Mouse (Mus musculus) hindbrain, embryonic 13.5 days (tissue): ENCODE data around the gene Emid1. TPM values are rescaled to one million over a fixed set of nuclear protein-coding genes. Genes with fewer than 3 reads are reported as not detected.

ENCODE experiments used
- ATAC-seq: fragments of 200-750 bp; cut with Nextera tagmentation; 2 replicates; pipeline ENCODE4 v1.8.0; 2017; ENCODE audit warnings: moderate TSS enrichment; ENCODE audit not compliant: low FRiP score
- H3K27ac ChIP-seq: fragments of 300-500 bp; sonication (generic); 2 replicates; pipeline ENCODE4 v1.5.1; 2015; ENCODE audit warnings: inconsistent platforms, mild to moderate bottlenecking, moderate library complexity
- H3K27me3 ChIP-seq: fragments of 300-500 bp; sonication (generic); 2 replicates; pipeline ENCODE4 v1.6.1; 2015; ENCODE audit warnings: mild to moderate bottlenecking, inconsistent platforms
- H3K36me3 ChIP-seq: fragments of 300-500 bp; sonication (generic); 2 replicates; pipeline ENCODE4 v1.6.1; 2015; ENCODE audit warnings: mild to moderate bottlenecking, inconsistent platforms
- H3K4me1 ChIP-seq: fragments of 300-500 bp; sonication (generic); replicated peaks from 2 replicates; pipeline ENCODE4 v1.6.1; 2015; ENCODE audit warnings: inconsistent platforms
- H3K4me2 ChIP-seq: fragments of 300-500 bp; sonication (generic); 2 replicates; pipeline ENCODE4 v1.6.1; 2015; ENCODE audit warnings: inconsistent platforms, mild to moderate bottlenecking, moderate library complexity
- H3K4me3 ChIP-seq: fragments of 300-500 bp; sonication (generic); 2 replicates; pipeline ENCODE4 v1.5.1; 2015; ENCODE audit warnings: mild to moderate bottlenecking, inconsistent platforms
- H3K9ac ChIP-seq: fragments of 300-500 bp; sonication (generic); 2 replicates; pipeline ENCODE4 v1.6.1; 2015; ENCODE audit warnings: mild to moderate bottlenecking, inconsistent platforms
- H3K9me3 ChIP-seq: fragments of 300-500 bp; sonication (generic); 2 replicates; pipeline ENCODE4 v1.6.1; 2016; ENCODE audit warnings: inconsistent platforms
- WGBS: fragments of 180-500 bp; shearing (Covaris S2); methylation state at CpG from one replicate; pipeline ENCODE4 v1.1.7; 2015; 5-methylcytosine and 5-hydroxymethylcytosine counted together
- polyA plus RNA-seq: library from polyadenylated mRNA; unstranded; fragments of >200 nt; fragmentation: Nextera tagmentation; extraction: Ambion mirVana; gene quantifications from 2 replicates; pipeline ENCODE4 v1.2.1, GENCODE M21; 2015

The Emid1 gene
- polyA plus RNA-seq, 1 experiment from 2014 or later: 15.9 TPM

- H3K9ac ChIP-seq: no peak overlapping the region
- no peak overlapping the region for H3K4me2 ChIP-seq
- no peaks in the 10 kb centered on the region for H3K36me3 ChIP-seq
- no peak overlapping the region for H3K27ac ChIP-seq
- WGBS: 21% methylated on average over 13 of the region's 13 CpGs
- H3K27me3 ChIP-seq: no peaks in the 10 kb centered on the region
- ATAC-seq: no peak
- H3K9me3 ChIP-seq: no peaks in the 10 kb centered on the region
- H3K4me1 ChIP-seq: peaks cover 27% of the 10 kb centered on the region
- H3K4me3 ChIP-seq: no peak overlapping the region
Observed at GRCm38 (mm10) chr11:5181850-5182404, 29.9 kb upstream of the Emid1 start.

DNA sequence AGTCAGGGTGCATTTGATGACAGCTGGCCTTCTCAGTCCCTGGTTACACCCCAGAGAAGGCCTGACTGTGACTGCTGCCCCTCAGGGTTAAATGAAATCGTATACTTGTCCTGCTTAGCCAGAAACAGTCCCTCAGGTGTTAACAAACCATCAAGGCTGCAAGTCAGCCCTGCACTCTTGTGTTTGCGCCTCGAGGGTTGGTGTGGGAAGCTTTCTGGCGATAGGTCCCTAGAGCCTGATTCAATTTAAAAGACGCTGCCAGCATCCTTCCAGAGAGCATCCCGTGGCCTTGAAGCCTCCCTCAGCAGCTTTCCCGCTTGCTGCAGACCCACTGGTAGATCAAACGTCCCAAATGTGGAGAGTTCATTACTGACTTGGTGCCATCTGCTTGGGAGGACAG, 27.3 kb upstream of the Emid1 start:
- Histone ChIP-seq H3K4me1 (peaks cover 22% of the 10 kb centered on the region), H3K27me3 (no peaks in the 10 kb centered on the region), H3K4me3 (no peak overlapping the region), H3K36me3 (no peaks in the 10 kb centered on the region), H3K4me2 (no peak overlapping the region), H3K9ac (no peak overlapping the region), H3K27ac (no peak overlapping the region), H3K9me3 (no peaks in the 10 kb centered on the region)
- no peak for ATAC-seq
- WGBS: 29% methylated on average over 8 of the region's 8 CpGs

DNA sequence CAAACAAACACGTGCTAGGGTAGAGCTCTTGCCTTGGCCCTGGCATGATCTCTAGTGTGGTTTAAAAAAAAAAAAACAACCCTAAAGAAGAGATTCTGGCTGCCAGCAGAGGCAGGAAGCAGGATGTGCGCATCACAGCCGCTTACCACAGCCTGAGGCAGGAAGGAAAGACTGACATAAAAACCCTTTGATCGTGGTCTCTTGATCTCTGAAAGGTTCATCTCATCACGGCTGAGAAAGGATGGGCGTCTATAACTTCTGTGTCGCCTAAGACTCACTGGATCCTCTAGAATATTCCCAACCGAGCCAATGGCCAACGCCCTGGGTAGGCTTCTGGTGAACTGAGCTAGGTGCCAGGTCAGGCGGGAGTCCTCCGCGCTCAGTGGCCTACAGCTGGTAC, 25.1 kb upstream of the Emid1 start:
- Histone ChIP-seq H3K9ac (no peak overlapping the region), H3K4me2 (no peak overlapping the region), H3K4me3 (no peak overlapping the region), H3K9me3 (no peaks in the 10 kb centered on the region), H3K27me3 (no peaks in the 10 kb centered on the region), H3K27ac (no peak overlapping the region), H3K4me1 (peaks cover 22% of the 10 kb centered on the region), H3K36me3 (no peaks in the 10 kb centered on the region)
- no peak for ATAC-seq
- WGBS: 82% methylated on average over 12 of the region's 12 CpGs

GRCm38 (mm10) chr11:5176685-5177084, 24.6 kb upstream of the Emid1 start:
- Histone ChIP-seq H3K27me3 (no peaks in the 10 kb centered on the region), H3K4me3 (no peak overlapping the region), H3K9me3 (no peaks in the 10 kb centered on the region), H3K4me1 (peaks cover 22% of the 10 kb centered on the region), H3K27ac (no peak overlapping the region), H3K36me3 (no peaks in the 10 kb centered on the region), H3K4me2 (no peak overlapping the region), H3K9ac (no peak overlapping the region)
- no peak for ATAC-seq
- 69% methylated on average over 8 of the region's 8 CpGs for WGBS

- no peaks in the 10 kb centered on the region for H3K36me3 ChIP-seq
- no peak overlapping the region for H3K4me3 ChIP-seq
- no peak for ATAC-seq
- H3K27ac ChIP-seq: no peak overlapping the region
- WGBS: 90% methylated on average over 2 of the region's 2 CpGs
- H3K4me2 ChIP-seq: no peak overlapping the region
- peaks cover 22% of the 10 kb centered on the region for H3K4me1 ChIP-seq
- no peaks in the 10 kb centered on the region for H3K27me3 ChIP-seq
- H3K9me3 ChIP-seq: no peaks in the 10 kb centered on the region
- no peak overlapping the region for H3K9ac ChIP-seq
Observed at GRCm38 (mm10) chr11:5175866-5176265, 23.8 kb upstream of the Emid1 start.

GRCm38 (mm10) chr11:5175141-5175540, 23.1 kb upstream of the Emid1 start:
- no peak for ATAC-seq
- H3K27me3 ChIP-seq: no peaks in the 10 kb centered on the region
- H3K4me1 ChIP-seq: peaks cover 22% of the 10 kb centered on the region
- no peak overlapping the region for H3K9ac ChIP-seq
- H3K27ac ChIP-seq: no peak overlapping the region
- H3K4me3 ChIP-seq: no peak overlapping the region
- H3K9me3 ChIP-seq: no peaks in the 10 kb centered on the region
- H3K4me2 ChIP-seq: no peak overlapping the region
- WGBS: 87% methylated on average over 7 of the region's 7 CpGs
- H3K36me3 ChIP-seq: no peaks in the 10 kb centered on the region

- no peaks in the 10 kb centered on the region for H3K9me3 ChIP-seq
- no peak overlapping the region for H3K4me3 ChIP-seq
- H3K27ac ChIP-seq: no peak overlapping the region
- H3K36me3 ChIP-seq: no peaks in the 10 kb centered on the region
- no peak for ATAC-seq
- H3K4me2 ChIP-seq: no peak overlapping the region
- H3K9ac ChIP-seq: no peak overlapping the region
- WGBS: 61% methylated on average over 3 of the region's 3 CpGs
- peaks cover 8% of the 10 kb centered on the region for H3K4me1 ChIP-seq
- no peaks in the 10 kb centered on the region for H3K27me3 ChIP-seq
Observed at GRCm38 (mm10) chr11:5172861-5173260, 20.8 kb upstream of the Emid1 start.

DNA sequence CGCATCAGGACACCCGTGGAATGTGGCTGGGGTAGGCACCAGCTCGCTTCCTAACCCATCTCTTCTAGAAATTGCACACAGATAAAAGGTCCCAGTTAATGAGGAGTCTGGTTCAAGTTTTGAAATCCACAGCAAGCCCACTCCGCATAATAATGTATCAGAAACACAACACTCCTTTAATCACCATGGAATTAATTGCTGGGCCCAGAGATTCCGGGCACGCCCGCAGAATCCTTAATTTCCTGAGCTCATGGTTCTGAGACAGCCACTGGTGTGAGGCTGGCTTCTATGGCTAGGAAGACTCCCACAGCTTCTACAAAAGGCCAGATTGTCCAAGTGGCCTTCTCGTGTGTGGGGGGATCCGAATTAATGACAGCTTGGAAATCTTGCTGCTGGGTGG, 15.3 kb upstream of the Emid1 start:
- Histone ChIP-seq H3K4me1 (peaks cover 23% of the 10 kb centered on the region), H3K4me3 (no peak overlapping the region), H3K36me3 (no peaks in the 10 kb centered on the region), H3K27me3 (no peaks in the 10 kb centered on the region; the same call in 1 of the 2 replicates), H3K4me2 (no peak overlapping the region), H3K9ac (no peak overlapping the region), H3K9me3 (no peaks in the 10 kb centered on the region), H3K27ac (peak overlapping the region; percentile 32; the same call in 1 of the 2 replicates)
- no peak for ATAC-seq
- 54% methylated on average over 9 of the region's 9 CpGs for WGBS

DNA sequence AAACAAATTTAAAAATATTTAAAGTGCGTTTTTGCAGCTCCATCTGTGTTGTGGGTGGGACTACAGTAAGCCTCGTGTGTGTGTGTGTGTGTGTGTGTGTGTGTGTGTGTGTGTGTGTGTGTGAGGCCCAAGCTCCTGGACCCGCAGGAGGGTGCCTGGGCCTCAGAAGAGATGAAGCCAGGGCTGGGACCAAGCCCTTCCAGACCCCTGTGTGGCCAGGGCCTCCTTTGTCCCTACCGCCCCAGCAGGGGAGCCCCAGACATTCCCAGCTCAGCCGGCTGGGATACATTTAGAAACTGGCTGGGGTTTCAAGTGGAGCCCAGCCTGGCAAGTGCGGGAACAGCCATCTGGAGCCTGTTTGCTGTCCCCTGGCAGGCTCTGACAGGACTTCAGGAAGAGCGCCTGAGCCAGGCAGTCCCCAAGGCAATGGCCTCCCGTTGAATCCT, 13.4 kb upstream of the Emid1 start:
- Histone ChIP-seq H3K36me3 (no peaks in the 10 kb centered on the region), H3K4me1 (peaks cover 23% of the 10 kb centered on the region), H3K27me3 (no peaks in the 10 kb centered on the region; the same call in 1 of the 2 replicates), H3K27ac (peak overlapping the region; percentile 45; the same call in 1 of the 2 replicates), H3K9me3 (no peaks in the 10 kb centered on the region), H3K4me3 (no peak overlapping the region), H3K4me2 (no peak overlapping the region), H3K9ac (no peak overlapping the region)
- peak; percentile 52; the same call in 1 of the 2 replicates for ATAC-seq
- 22% methylated on average over 6 of the region's 8 CpGs for WGBS

- ATAC-seq: no peak
- WGBS: 28% methylated on average over 8 of the region's 8 CpGs
Observed at GRCm38 (mm10) chr11:5164310-5164709, 12.3 kb upstream of the Emid1 start.

DNA sequence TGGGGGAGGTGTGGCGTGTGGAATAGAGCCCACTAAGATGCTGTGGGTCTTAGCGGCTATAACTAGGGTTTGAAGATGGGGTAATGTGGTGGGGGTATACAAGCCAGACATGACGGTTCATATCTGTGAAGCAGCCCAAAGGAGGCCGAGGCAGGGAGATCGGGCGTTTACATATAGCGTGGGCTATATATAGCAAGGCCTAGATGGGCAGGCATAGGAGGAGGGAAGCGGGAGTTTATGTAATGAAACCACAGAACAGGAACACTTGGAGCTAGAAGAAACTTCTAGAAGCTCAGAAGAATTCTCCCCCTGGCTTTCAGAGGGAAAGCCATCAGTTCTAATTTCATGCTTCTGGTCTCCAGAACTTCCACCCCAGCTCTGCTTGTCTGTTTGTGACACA, 11.4 kb upstream of the Emid1 start:
- no peak for ATAC-seq
- Histone ChIP-seq H3K27me3 (no peaks in the 10 kb centered on the region; the same call in 1 of the 2 replicates), H3K4me3 (no peak overlapping the region), H3K4me2 (no peak overlapping the region), H3K36me3 (no peaks in the 10 kb centered on the region), H3K9me3 (no peaks in the 10 kb centered on the region), H3K9ac (no peak overlapping the region), H3K4me1 (peaks cover 23% of the 10 kb centered on the region), H3K27ac (no peak overlapping the region)
- 91% methylated on average over 8 of the region's 8 CpGs for WGBS

More at GRCm38 (mm10) chr11:5164310-5164709, 12.3 kb upstream of the Emid1 start:
- Histone ChIP-seq H3K9ac (no peak overlapping the region), H3K4me3 (no peak overlapping the region), H3K9me3 (no peaks in the 10 kb centered on the region), H3K4me2 (no peak overlapping the region), H3K27me3 (no peaks in the 10 kb centered on the region; the same call in 1 of the 2 replicates), H3K27ac (0 out of 2 replicates have a peak overlapping the region, but pooled peaks have one; percentile 3), H3K36me3 (no peaks in the 10 kb centered on the region), H3K4me1 (peaks cover 23% of the 10 kb centered on the region)

DNA sequence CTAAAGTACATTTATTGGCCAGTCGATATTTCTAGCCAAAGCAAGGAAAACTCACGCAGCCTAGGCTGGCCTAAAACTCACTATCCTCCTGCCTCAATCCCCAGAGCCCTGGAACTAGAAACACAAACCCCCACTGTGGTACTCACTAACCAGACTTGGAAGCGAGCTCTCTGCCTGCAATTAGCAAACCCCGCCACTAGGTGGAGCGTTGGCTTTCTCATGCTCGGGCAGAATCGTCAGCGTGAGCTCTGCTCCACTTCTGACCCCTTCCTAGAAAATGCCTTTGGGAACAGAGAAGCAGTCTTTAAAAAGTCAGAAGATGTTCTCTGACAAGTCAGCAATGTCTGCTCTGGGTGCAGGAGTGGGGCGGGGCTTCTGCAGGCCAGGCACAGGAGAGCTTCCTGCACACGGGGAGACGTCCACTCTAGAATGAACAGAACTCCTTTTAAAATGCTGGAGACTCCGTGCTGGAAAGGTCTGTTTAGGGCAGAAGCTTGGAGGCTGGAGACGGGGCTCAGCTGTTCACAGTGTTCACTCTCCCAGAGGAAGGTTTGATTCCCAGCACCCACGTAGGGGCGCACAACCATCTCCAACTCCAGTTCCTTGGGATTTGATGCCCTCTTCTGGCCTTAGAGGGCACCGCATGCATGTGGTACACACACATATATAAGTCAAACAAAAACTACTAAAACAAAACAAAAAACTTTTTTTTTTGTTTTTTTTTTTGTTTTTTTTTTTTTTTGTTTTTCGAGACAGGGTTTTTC, 8.8 kb upstream of the Emid1 start:
- Histone ChIP-seq H3K27ac (no peak overlapping the region), H3K36me3 (no peaks in the 10 kb centered on the region), H3K27me3 (no peaks in the 10 kb centered on the region; the same call in 1 of the 2 replicates), H3K4me2 (no peak overlapping the region), H3K4me3 (no peak overlapping the region), H3K4me1 (0 out of 2 replicates have a peak, but pooled peaks cover 4% of the 10 kb centered on the region), H3K9ac (no peak overlapping the region), H3K9me3 (no peaks in the 10 kb centered on the region)
- ATAC-seq: no peak
- WGBS: 76% methylated on average over 17 of the region's 17 CpGs

- H3K27ac ChIP-seq: no peak overlapping the region
- H3K27me3 ChIP-seq: peaks cover 10% of the 10 kb centered on the region; the same call in 1 of the 2 replicates
- no peaks in the 10 kb centered on the region for H3K36me3 ChIP-seq
- H3K9me3 ChIP-seq: no peaks in the 10 kb centered on the region
- H3K4me3 ChIP-seq: no peak overlapping the region
- no peak for ATAC-seq
- WGBS: 87% methylated on average over 11 of the region's 11 CpGs
- no peak overlapping the region for H3K4me2 ChIP-seq
- H3K9ac ChIP-seq: no peak overlapping the region
- H3K4me1 ChIP-seq: peaks cover 12% of the 10 kb centered on the region
Observed at GRCm38 (mm10) chr11:5158056-5158455, 6.0 kb upstream of the Emid1 start.
